Mouse (Mus musculus) CH12.LX (cell line): Measurements from ENCODE around the gene Gm26897.

ENCODE experiments used
- CHD1 ChIP-seq: IDR thresholded peaks from 2 replicates; pipeline ENCODE4 v1.6.1; 2012; ENCODE audit warnings: low read depth, low read length, improper control_type of control experiment, inconsistent platforms
- JUND ChIP-seq: conservative IDR thresholded peaks from 2 replicates; pipeline ENCODE4 v1.6.1; 2011; ENCODE audit warnings: low read depth, low read length, improper control_type of control experiment
- TCF12 ChIP-seq: IDR thresholded peaks from 2 replicates; pipeline ENCODE4 v1.6.1; 2014; ENCODE audit warnings: low read depth, mild to moderate bottlenecking, inconsistent platforms, low read length, improper control_type of control experiment

DNA sequence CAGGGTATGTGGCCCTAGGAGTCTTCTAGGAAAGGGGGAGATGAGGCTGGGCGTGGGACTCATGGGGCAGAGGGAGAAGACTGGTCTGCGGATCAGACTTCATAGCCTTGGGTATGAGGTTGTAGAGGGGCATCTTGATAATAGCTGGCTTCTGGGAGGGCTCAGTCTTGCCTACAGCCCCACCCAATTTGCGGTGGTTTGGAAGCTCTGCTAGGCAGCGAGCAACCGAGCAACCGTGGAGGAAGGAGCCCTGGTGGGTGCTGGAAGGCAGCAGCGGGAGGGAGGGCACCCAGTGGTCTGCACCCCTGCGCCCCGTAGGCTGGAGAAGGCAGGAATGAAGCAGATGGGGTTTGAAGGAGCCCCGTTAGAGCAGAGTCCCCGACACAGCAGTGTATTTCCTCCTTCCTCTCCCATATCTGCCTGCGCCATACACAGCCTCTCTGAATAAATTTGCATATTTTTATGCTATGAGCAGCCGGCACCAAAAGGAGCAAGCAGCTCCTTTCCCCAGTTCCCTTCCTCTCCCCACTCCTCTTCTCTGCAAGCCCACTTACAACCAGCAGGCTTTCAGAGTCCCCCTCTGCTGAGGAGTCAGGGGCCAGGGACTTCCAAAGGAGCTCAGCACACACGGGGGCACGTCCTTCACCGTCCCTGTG is 20.9 kb downstream of the Gm26897 start:
- TF ChIP-seq JUND (no peak), CHD1 (no peak), TCF12 (no peak)
